Mouse (Mus musculus): Measurements from ENCODE around the gene E2f4. TPM values are rescaled to one million over a fixed set of nuclear protein-coding genes. Genes with fewer than 3 reads are reported as not detected.

E2f4 gene
- polyA plus RNA-seq, 1 experiment from 2014 or later = 101 TPM

DNA sequence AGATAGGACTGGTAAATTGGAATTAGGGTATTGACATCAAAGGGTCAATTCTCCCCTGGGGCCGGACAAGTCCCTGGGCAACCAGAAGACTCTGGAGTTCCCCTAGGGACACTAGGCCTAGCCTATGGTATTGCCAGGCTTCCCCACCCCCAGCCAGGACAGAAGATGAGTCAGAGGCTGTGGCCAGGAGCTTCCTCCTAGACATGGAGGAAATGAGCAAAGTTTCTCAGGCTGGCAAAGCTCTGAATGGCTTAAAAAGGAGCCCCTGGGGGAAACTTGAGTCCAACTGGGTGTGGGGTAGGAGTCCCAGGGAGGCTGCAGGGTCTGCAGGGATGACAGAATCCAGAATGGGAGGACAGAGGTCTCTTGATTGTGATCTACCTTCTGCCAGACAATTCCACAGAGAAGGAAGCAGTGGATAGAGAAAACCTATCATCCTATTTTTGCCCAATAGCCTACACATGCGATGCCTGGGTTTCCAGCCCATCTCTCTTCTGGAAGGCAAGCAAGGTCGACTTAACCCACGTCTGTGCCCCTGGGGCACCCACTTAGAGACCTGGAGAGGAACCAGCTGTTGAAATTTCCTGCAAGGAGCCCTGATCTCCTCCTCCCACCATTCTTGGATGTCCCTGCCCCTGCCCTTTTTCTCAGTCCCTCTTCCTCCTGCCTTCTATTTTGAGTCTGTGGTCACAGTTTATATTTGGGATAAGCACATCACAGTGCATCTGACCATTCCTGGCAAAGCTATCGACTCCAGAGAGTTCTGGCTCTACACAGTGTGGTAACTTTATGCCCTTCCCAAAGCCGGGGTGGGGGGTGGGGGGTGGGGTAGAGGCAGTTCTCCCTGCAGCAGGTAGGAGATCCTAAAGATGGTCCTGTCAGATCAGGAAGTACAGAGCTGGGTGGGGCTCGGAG is 47.9 kb downstream of the E2f4 start:
- H3K9ac ChIP-seq (ENCODE audit: low read length) = no peak overlapping the region
- no peak overlapping the region for H3K4me3 ChIP-seq (ENCODE audit: low read depth, low read length)
- no peak overlapping the region for H3K27ac ChIP-seq (ENCODE audit: low read depth, low read length)
- H3K4me1 ChIP-seq (ENCODE audit: control insufficient read depth, insufficient read depth, low read length) = peaks cover 19% of the 10 kb centered on the region
- no peaks in the 10 kb centered on the region for H3K9me3 ChIP-seq (ENCODE audit: control insufficient read depth, low read length)
- H3K27me3 ChIP-seq (ENCODE audit: control insufficient read depth, insufficient read depth, low read length) = no peaks in the 10 kb centered on the region; the same call in 1 of the 2 replicates
- H3K4me2 ChIP-seq = no peak overlapping the region
- DNase-seq (ENCODE audit: low spot score, missing footprints) (no peak), ATAC-seq (ENCODE audit: low FRiP score) (no peak)
- WGBS = 68% methylated on average over 7 of the region's 7 CpGs
- H3K36me3 ChIP-seq (ENCODE audit: control insufficient read depth, insufficient read depth, low read length) = no peaks in the 10 kb centered on the region

DNA sequence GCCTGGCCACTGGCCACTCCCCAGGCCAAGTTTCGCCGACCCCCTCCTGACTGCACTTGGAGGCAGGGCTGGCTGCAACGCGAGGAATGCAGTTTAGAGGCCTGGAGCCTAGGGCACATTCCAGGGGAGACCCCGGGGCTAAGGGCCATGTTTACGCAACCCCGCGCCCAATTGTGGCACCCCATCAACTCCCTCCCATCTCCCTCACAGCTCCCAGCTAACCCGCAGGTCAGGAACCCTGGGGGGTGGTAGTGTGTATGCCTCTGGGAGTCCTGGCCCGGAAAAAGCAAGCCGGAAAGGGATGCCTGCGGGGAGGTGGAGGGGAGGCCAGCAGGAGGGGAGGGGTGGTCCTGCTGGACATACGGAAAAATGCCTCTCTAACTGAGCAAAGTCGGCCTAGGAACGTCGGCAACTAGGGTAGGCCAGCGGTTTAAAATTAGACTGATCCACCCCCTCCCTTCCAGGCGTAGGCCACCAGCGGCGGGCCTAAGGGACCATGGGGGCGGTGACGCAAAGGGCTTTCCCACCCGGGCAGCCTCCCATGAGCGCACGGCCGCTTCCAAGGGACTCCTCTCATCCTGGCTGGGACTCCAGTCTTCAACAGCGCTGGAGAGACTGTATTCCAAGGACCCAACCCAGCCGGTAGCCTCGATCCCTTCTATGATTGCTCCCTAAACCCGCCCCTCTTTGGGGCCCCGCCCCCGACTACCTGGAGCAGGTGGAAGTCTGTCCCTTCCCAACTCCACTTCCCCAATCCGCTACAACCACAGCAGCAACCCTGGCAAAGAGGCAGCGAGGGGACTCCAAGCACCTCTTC is 49.4 kb downstream of the E2f4 start:
- peak; percentile 14 for ATAC-seq (ENCODE audit: low FRiP score)
- under 1% methylated on average over 34 of the region's 34 CpGs for WGBS
- H3K27ac ChIP-seq (ENCODE audit: low read depth, low read length) = no peak overlapping the region
- DNase-seq (ENCODE audit: low spot score, missing footprints) = peak; percentile 94
- peak overlapping the region; percentile 99 for H3K4me2 ChIP-seq
- H3K4me1 ChIP-seq (ENCODE audit: control insufficient read depth, insufficient read depth, low read length) = peaks cover 19% of the 10 kb centered on the region
- H3K4me3 ChIP-seq (ENCODE audit: low read depth, low read length) = peak overlapping the region; percentile 62
- H3K9me3 ChIP-seq (ENCODE audit: control insufficient read depth, low read length) = no peaks in the 10 kb centered on the region
- no peaks in the 10 kb centered on the region; the same call in 1 of the 2 replicates for H3K27me3 ChIP-seq (ENCODE audit: control insufficient read depth, insufficient read depth, low read length)
- peak overlapping the region; percentile 69 for H3K9ac ChIP-seq (ENCODE audit: low read length)
- H3K36me3 ChIP-seq (ENCODE audit: control insufficient read depth, insufficient read depth, low read length) = no peaks in the 10 kb centered on the region

DNA sequence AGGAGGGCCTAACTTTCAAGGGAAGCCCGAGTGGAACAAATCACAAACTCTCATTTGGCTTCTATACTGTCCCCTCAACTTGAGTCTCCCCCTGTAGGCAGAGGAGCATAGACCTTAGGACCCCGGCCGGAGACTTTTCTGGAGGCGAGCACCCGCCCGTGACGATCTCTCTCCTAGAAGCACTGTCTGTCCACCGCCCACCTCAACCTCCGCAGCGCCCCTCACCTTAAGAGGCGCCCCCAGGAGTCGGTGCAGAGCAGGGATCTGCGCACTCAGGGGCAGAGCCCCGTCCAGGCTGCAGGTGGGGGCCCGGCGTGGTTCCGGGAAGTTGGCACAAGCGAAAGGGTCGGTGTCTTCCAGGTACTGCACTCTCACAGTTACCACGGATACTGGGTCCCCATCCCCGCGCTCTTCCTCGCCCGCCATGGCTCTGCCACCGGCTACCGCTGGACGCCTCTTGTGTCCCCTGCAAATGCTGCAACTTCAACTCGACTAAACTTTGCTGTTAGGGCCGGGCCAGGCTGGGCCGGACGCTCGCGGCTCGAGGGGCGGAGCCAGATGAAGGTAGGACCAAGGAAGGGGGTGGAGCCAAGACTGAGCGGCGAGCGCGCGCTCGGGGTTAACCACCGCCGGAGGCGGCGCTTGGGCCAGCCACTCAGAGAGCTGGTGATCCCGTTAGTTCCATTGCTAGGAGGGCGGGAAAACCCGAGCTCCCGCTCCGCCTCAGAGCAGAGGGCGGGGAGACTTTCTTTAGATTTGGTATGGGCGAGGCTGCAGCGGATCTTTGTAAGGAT is 50.2 kb downstream of the E2f4 start, which contains the start of gene Fhod1:
Fhod1 (minus strand) TSS at position 526 of the 794 bp plus-strand sequence.
- H3K9ac ChIP-seq (ENCODE audit: low read length) = peak within 1 kb of the TSS; percentile 78
- H3K36me3 ChIP-seq (ENCODE audit: control insufficient read depth, insufficient read depth, low read length) = no peaks in the 10 kb centered on the region
- H3K9me3 ChIP-seq (ENCODE audit: control insufficient read depth, low read length) = no peaks in the 10 kb centered on the region
- DNase-seq (ENCODE audit: low spot score, missing footprints) (peak; percentile 98), ATAC-seq (ENCODE audit: low FRiP score) (peak; percentile 90)
- under 1% methylated on average over 53 of the region's 53 CpGs for WGBS
- H3K4me2 ChIP-seq = peak within 1 kb of the TSS; percentile 99
- no peaks in the 10 kb centered on the region; the same call in 1 of the 2 replicates for H3K27me3 ChIP-seq (ENCODE audit: control insufficient read depth, insufficient read depth, low read length)
- peak within 1 kb of the TSS; percentile 47 for H3K27ac ChIP-seq (ENCODE audit: low read depth, low read length)
- peak within 1 kb of the TSS; percentile 62 for H3K4me3 ChIP-seq (ENCODE audit: low read depth, low read length)
- peaks cover 19% of the 10 kb centered on the region for H3K4me1 ChIP-seq (ENCODE audit: control insufficient read depth, insufficient read depth, low read length)

GRCm38 (mm10) chr8:105348450-105349095 is 51.1 kb downstream of the E2f4 start, which contains the start of gene Slc9a5:
Gene Slc9a5 (plus strand): TSS chr8:105348843.
- H3K4me2 ChIP-seq = peak within 1 kb of the TSS; percentile 99
- no peaks in the 10 kb centered on the region; the same call in 1 of the 2 replicates for H3K27me3 ChIP-seq (ENCODE audit: control insufficient read depth, insufficient read depth, low read length)
- peak within 1 kb of the TSS; percentile 78 for H3K9ac ChIP-seq (ENCODE audit: low read length)
- ATAC-seq (ENCODE audit: low FRiP score) (peak; percentile 38), DNase-seq (ENCODE audit: low spot score, missing footprints) (peak; percentile 97)
- H3K36me3 ChIP-seq (ENCODE audit: control insufficient read depth, insufficient read depth, low read length) = 0 out of 2 replicates have a peak, but pooled peaks cover under 1% of the 10 kb centered on the region
- peaks cover 19% of the 10 kb centered on the region for H3K4me1 ChIP-seq (ENCODE audit: control insufficient read depth, insufficient read depth, low read length)
- no peaks in the 10 kb centered on the region for H3K9me3 ChIP-seq (ENCODE audit: control insufficient read depth, low read length)
- under 1% methylated on average over 34 of the region's 34 CpGs for WGBS
- peak within 1 kb of the TSS; percentile 62 for H3K4me3 ChIP-seq (ENCODE audit: low read depth, low read length)
- peak within 1 kb of the TSS; percentile 47 for H3K27ac ChIP-seq (ENCODE audit: low read depth, low read length)

DNA sequence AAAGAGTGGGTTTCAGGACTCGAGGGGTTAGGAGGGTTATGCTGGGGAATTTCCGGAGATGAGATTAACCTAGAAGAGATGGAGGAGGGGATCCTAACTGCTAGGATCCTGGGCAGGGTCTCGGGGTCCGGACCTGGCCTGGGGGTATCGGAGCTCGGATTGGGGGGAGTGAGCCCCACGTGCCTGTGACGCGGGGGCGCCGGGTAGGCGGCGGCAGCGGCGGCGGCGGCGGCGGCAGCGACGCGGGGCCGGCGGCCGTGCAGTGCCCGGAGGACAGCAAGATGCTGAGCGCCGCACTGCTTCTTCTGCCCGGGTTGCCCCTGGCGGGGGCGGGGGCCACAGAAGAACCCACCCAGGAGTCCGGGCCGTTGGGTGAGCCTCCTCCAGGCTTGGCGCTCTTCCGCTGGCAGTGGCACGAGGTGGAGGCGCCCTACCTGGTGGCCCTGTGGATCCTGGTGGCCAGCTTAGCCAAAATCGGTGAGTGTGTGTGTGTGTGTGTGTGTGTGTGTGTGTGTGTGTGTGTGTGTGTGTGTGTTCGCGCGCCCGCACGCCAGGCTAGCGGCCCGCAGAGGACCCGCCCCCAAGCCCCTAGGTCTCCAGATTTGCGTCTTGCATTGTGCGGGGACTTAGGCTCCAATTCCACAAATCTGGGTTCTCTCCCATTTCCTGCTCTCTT is 51.8 kb downstream of the E2f4 start:
- Histone ChIP-seq H3K4me3 (ENCODE audit: low read depth, low read length) (peak overlapping the region; percentile 62), H3K27ac (ENCODE audit: low read depth, low read length) (peak overlapping the region; percentile 47; the same call in 1 of the 2 replicates), H3K4me2 (peak overlapping the region; percentile 99), H3K36me3 (ENCODE audit: control insufficient read depth, insufficient read depth, low read length) (0 out of 2 replicates have a peak, but pooled peaks cover 2% of the 10 kb centered on the region), H3K27me3 (ENCODE audit: control insufficient read depth, insufficient read depth, low read length) (no peaks in the 10 kb centered on the region; the same call in 1 of the 2 replicates), H3K9ac (ENCODE audit: low read length) (peak overlapping the region; percentile 78), H3K9me3 (ENCODE audit: control insufficient read depth, low read length) (no peaks in the 10 kb centered on the region), H3K4me1 (ENCODE audit: control insufficient read depth, insufficient read depth, low read length) (peaks cover 19% of the 10 kb centered on the region)
- peak; percentile 33 for ATAC-seq (ENCODE audit: low FRiP score)
- WGBS = 0% methylated on average over 36 of the region's 48 CpGs
- peak; percentile 94 for DNase-seq (ENCODE audit: low spot score, missing footprints)

DNA sequence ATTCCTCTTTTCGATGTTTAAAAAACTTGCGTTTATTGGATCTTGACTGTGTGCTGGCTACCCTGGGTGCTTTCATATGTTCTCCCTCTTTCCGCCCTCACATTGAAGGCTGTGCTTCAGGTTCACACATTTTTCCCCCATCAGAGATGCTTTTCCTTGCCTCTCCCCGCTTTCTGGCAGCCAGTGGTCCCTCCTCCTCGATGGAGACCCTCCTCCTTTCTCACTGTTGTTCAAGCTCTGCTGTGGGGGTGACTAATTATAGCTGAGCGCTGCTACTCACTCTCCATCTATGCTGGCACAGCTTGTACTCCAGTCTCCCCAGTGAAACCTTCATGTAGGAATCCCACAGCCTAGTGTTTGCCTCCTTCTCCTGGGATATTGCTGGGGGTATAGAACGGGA is 52.7 kb downstream of the E2f4 start:
- Histone ChIP-seq H3K4me1 (ENCODE audit: control insufficient read depth, insufficient read depth, low read length) (peaks cover 19% of the 10 kb centered on the region), H3K9ac (ENCODE audit: low read length) (no peak overlapping the region), H3K27ac (ENCODE audit: low read depth, low read length) (no peak overlapping the region), H3K36me3 (ENCODE audit: control insufficient read depth, insufficient read depth, low read length) (0 out of 2 replicates have a peak, but pooled peaks cover 2% of the 10 kb centered on the region), H3K4me2 (peak overlapping the region; percentile 99; the same call in 1 of the 2 replicates), H3K9me3 (ENCODE audit: control insufficient read depth, low read length) (no peaks in the 10 kb centered on the region), H3K4me3 (ENCODE audit: low read depth, low read length) (no peak overlapping the region), H3K27me3 (ENCODE audit: control insufficient read depth, insufficient read depth, low read length) (no peaks in the 10 kb centered on the region; the same call in 1 of the 2 replicates)
- no peak for ATAC-seq (ENCODE audit: low FRiP score)
- WGBS = 47% methylated on average over 7 of the region's 7 CpGs
- no peak for DNase-seq (ENCODE audit: low spot score, missing footprints)

DNA sequence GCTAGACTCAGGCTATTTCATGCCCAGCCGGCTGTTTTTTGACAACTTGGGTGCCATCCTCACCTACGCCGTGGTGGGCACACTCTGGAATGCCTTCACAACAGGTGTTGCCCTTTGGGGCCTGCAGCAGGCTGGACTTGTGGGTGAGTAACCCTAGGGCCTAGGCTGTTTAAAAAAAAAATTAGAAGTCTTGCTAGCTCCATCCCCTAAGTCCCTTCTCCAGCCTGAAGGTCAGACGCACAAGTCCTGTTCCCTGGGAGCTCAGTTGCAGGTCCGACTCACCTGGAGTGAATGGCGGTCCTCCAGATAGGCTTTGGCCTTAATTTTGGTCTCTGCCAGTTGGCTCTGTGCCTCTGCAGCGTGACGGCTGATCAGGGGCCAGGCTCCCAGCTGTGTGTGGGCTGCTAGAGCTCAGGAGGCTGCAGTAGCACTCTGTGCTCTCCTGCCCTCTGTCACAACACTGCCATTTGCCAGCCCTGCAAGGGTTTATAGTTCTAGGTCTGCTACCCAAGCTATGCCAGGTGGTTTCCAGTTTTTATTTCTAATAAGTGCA is 56.2 kb downstream of the E2f4 start:
- no peaks in the 10 kb centered on the region for H3K27me3 ChIP-seq (ENCODE audit: control insufficient read depth, insufficient read depth, low read length)
- 0 out of 2 replicates have a peak, but pooled peaks cover 2% of the 10 kb centered on the region for H3K36me3 ChIP-seq (ENCODE audit: control insufficient read depth, insufficient read depth, low read length)
- H3K9ac ChIP-seq (ENCODE audit: low read length) = no peak overlapping the region
- H3K9me3 ChIP-seq (ENCODE audit: control insufficient read depth, low read length) = no peaks in the 10 kb centered on the region
- no peak overlapping the region for H3K4me2 ChIP-seq
- DNase-seq (ENCODE audit: low spot score, missing footprints) (no peak), ATAC-seq (ENCODE audit: low FRiP score) (no peak)
- 82% methylated on average over 8 of the region's 8 CpGs for WGBS
- H3K27ac ChIP-seq (ENCODE audit: low read depth, low read length) = no peak overlapping the region
- peaks cover 2% of the 10 kb centered on the region; the same call in 1 of the 2 replicates for H3K4me1 ChIP-seq (ENCODE audit: control insufficient read depth, insufficient read depth, low read length)
- no peak overlapping the region for H3K4me3 ChIP-seq (ENCODE audit: low read depth, low read length)
